Mouse (Mus musculus): ENCODE data around the gene Galt.

- no peak for TF ChIP-seq CTCF (IDR thresholded peaks at IDR 0.05; ENCODE audit: borderline replicate concordance, insufficient read depth, low read depth, low read length)
- no peak for TF ChIP-seq POLR2A (IDR thresholded peaks at IDR 0.05; ENCODE audit: borderline replicate concordance, insufficient read depth, low read length)
Observed at GRCm38 (mm10) chr4:41760911-41761310, 5.9 kb downstream of the Galt start.

Measured in cerebellum, adult 2 months (tissue).